Mouse (Mus musculus) spleen, adult 2 months (tissue): ENCODE data around the gene Iah1. TPM values are rescaled to one million over a fixed set of nuclear protein-coding genes. Genes with fewer than 3 reads are reported as not detected.

Experiments used
- DNase-seq, 2 experiments: peaks; one replicate each; pipeline versions ENCODE4 v3.0.0 to v3.0.0-alpha.2; 2012 to 2021; ENCODE audit warnings: low spot score in 2 of 2, low read depth in 1 of 2
- H3K27ac ChIP-seq: fragments of 200-500 bp; 2 replicates; pipeline ENCODE4 v1.5.1; 2012; ENCODE audit warnings: low read length, inconsistent platforms; ENCODE audit not compliant: insufficient read depth
- H3K27me3 ChIP-seq: fragments of 200-500 bp; 2 replicates; pipeline ENCODE4 v1.6.1; 2012; ENCODE audit warnings: mild to moderate bottlenecking, moderate library complexity, low read length, inconsistent platforms; ENCODE audit not compliant: control insufficient read depth, insufficient read depth
- H3K36me3 ChIP-seq: fragments of 200-500 bp; 2 replicates; pipeline ENCODE4 v1.6.1; 2012; ENCODE audit warnings: mild to moderate bottlenecking, low read length, inconsistent platforms; ENCODE audit not compliant: control insufficient read depth, insufficient read depth
- H3K4me1 ChIP-seq: fragments of 200-500 bp; 2 replicates; pipeline ENCODE4 v1.6.1; 2011; ENCODE audit warnings: inconsistent platforms; ENCODE audit not compliant: control insufficient read depth, insufficient read depth, insufficient read length
- H3K4me3 ChIP-seq: fragments of 200-500 bp; 2 replicates; pipeline ENCODE4 v1.5.1; 2011; ENCODE audit warnings: mild to moderate bottlenecking, inconsistent platforms; ENCODE audit not compliant: insufficient read depth, insufficient read length; ENCODE audit errors: extremely low read depth
- CTCF ChIP-seq: fragments of 200-500 bp; IDR thresholded peaks from 2 replicates; pipeline ENCODE4 v1.5.1; 2011; ENCODE audit warnings: mild to moderate bottlenecking, inconsistent platforms; ENCODE audit not compliant: insufficient read depth, insufficient read length, insufficient replicate concordance; ENCODE audit errors: extremely low read depth
- POLR2A ChIP-seq: fragments of 200-500 bp; IDR thresholded peaks from 2 replicates; pipeline ENCODE4 v1.6.1; 2011; ENCODE audit warnings: low read depth, low read length, inconsistent platforms
- WGBS: fragments of 180-500 bp; shearing (Covaris S2); methylation state at CpG from one replicate; pipeline ENCODE4 v1.1.7; 2018; 5-methylcytosine and 5-hydroxymethylcytosine counted together
- polyA plus RNA-seq: library from polyadenylated mRNA; depleted of rRNA; stranded (reverse); fragments of >200 nt; gene quantifications from 2 replicates; pipeline ENCODE4 v1.2.3, GENCODE M21; 2012

Gene Iah1
- polyA plus RNA-seq, 1 experiment: 39.3 TPM

DNA sequence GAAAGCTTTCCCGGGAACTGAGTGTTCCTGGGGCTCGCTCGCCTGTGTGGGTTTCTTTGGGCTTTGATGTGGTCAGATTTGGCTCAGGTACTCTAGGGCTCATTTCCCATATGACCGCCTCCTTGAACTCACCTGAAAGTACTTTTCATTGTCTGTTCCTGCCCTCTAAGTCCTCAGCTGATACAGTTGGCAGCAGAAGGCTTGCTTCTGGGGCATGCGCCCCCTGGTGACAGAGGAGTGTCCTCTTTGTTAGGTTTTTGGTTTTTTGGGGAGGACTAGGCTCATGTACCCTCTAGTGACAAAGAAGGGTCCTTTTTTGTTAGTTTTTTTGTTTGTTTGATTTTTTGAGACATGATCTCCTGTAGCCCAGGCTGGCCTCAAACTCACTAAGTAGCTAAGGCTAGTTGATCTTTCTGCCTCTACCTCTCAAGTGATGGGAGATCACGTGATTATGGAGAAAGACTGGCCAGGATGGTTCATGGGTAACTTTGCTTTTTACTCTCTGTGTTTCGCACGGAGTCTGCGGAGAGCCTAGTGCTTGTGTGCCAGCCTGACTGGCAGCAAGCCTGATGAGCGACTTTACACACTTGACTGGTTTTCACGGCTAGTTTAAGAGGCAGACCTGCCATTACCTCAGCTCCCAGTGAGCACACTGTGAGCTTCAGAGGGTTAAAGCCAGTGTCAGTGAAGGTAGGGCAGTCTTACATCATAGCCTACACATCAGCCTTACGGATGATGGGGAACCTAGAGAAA lies 2.1 kb downstream of the Iah1 start:
- DNase-seq: peak; percentile 63 to 81
- WGBS: 79% methylated on average over 12 of the region's 12 CpGs
- no peaks in the 10 kb centered on the region for H3K27me3 ChIP-seq
- H3K4me1 ChIP-seq: no peaks in the 10 kb centered on the region; the same call in 1 of the 2 replicates
- TF ChIP-seq CTCF: peak; percentile 82; the same call in 1 of the 2 replicates
- TF ChIP-seq POLR2A: no peak
- H3K4me3 ChIP-seq: no peak overlapping the region
- no peak overlapping the region for H3K27ac ChIP-seq
- H3K36me3 ChIP-seq: peaks cover 26% of the 10 kb centered on the region

DNA sequence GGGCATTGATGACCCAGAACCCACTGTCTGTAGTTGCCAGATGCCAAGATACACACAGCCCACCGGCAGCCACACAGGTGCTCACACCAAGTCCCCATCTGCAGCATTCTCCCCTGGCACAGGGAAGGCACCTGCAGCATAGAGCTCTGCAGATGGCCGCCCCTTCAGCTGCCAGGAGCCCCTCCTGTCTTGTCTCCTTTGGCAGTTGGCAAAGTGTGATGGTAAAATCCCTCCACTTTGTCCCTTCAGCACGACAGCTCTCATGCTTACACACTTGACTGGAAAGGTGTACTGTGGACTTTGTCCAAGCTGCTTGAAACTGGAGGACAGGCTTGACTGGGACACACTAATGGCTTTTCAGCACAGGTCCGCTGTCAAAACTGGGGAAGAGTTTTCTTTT lies 4.1 kb downstream of the Iah1 start:
- no peaks in the 10 kb centered on the region for H3K27me3 ChIP-seq
- WGBS: 88% methylated on average over 4 of the region's 4 CpGs
- no peak overlapping the region for H3K4me3 ChIP-seq
- no peaks in the 10 kb centered on the region; the same call in 1 of the 2 replicates for H3K4me1 ChIP-seq
- DNase-seq: no peak
- TF ChIP-seq CTCF (no peak), POLR2A (no peak)
- no peak overlapping the region for H3K27ac ChIP-seq
- peaks cover 27% of the 10 kb centered on the region for H3K36me3 ChIP-seq

DNA sequence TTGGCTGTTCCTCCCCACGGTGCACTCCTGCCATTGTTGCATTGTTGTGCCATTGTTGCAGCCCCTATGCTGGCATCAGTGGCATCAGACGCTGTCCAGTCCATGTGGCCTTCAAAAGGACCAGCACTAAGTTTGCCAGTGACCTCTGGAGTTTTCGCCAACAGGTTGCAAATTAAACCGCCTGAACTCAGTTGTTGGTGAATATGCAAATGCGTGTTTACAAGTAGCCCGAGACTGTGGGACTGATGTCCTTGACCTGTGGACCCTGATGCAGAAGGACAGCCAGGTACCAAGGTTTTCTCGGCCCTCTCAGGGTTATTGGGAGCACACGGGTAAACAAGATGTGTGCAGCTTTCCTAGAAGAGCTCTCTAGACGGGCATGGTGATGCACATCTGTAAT lies 5.0 kb downstream of the Iah1 start:
- Histone ChIP-seq H3K4me1 (no peaks in the 10 kb centered on the region; the same call in 1 of the 2 replicates), H3K36me3 (peaks cover 31% of the 10 kb centered on the region), H3K27ac (no peak overlapping the region), H3K4me3 (no peak overlapping the region), H3K27me3 (no peaks in the 10 kb centered on the region)
- TF ChIP-seq CTCF: no peak
- TF ChIP-seq POLR2A: no peak
- DNase-seq: no peak
- WGBS: 87% methylated on average over 9 of the region's 9 CpGs

DNA sequence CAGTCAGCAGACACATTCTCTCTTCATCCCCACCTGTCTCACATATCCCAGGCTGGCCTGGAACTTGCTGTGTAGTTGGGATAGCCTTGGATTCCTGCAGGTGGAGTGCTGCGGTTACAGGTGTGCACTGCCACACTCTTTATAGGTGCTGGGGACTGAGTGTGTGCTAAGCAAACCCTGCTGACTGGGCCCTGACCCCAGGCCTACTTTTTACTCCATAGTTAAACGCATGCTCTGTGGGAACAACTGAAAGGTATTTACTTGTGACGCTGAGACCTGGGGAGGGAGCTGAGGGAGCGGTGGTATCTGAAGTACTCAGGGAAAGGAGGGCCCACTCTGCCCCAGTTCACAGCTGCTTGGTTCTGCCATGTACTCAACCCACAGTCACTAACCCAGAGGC lies 6.1 kb downstream of the Iah1 start:
- no peak overlapping the region for H3K4me3 ChIP-seq
- H3K4me1 ChIP-seq: no peaks in the 10 kb centered on the region; the same call in 1 of the 2 replicates
- no peaks in the 10 kb centered on the region for H3K27me3 ChIP-seq
- H3K36me3 ChIP-seq: peaks cover 34% of the 10 kb centered on the region
- WGBS: 94% methylated on average over 4 of the region's 4 CpGs
- TF ChIP-seq POLR2A (no peak), CTCF (no peak)
- no peak for DNase-seq
- no peak overlapping the region for H3K27ac ChIP-seq

DNA sequence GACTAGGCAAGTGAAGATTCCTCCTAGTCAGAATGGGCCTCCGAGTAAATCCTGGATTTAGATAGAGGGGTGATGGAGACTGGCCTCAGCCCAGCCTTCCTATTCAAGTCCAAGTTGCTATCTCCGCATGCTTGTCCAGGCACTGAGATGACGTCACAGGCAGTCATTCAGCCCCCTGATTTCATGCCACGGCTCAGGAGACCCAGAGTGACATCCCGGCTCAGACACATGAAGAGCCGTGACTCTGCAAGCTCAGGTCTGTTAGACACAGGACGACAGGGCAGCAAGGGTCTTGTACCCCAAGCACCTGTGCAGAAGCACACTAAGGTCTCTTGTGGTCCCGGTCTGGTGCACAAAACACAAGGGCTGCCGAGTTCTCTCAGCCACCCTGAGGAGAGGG lies 6.7 kb downstream of the Iah1 start:
- WGBS: 92% methylated on average over 9 of the region's 9 CpGs
- TF ChIP-seq CTCF: no peak
- no peak for TF ChIP-seq POLR2A
- no peak for DNase-seq
- H3K4me3 ChIP-seq: no peak overlapping the region
- peaks cover 38% of the 10 kb centered on the region for H3K36me3 ChIP-seq
- no peak overlapping the region for H3K27ac ChIP-seq
- no peaks in the 10 kb centered on the region for H3K4me1 ChIP-seq
- no peaks in the 10 kb centered on the region for H3K27me3 ChIP-seq

DNA sequence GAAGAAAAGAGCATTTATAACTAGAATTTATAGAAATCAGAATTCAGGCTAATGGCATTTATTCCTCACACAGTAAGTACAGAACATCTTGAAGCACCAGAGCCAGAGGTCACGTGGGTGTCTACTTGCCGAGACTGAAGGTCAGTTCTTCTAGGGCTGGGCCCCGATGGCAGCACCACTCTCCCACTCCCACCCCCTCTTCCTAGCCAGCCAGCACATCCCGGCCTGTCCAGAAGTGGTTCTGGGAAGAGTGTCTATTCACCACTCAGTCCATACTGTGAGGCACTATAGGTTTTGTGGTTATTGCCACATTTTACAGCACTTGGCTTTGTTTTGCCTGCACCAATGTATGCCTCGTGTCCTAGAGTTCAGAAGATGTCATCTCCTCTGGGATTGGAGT lies 7.9 kb downstream of the Iah1 start:
- WGBS: 92% methylated on average over 5 of the region's 5 CpGs
- no peak for DNase-seq
- H3K36me3 ChIP-seq: peaks cover 42% of the 10 kb centered on the region
- no peaks in the 10 kb centered on the region for H3K4me1 ChIP-seq
- no peak overlapping the region for H3K4me3 ChIP-seq
- TF ChIP-seq CTCF (no peak), POLR2A (no peak)
- no peaks in the 10 kb centered on the region for H3K27me3 ChIP-seq
- H3K27ac ChIP-seq: no peak overlapping the region

DNA sequence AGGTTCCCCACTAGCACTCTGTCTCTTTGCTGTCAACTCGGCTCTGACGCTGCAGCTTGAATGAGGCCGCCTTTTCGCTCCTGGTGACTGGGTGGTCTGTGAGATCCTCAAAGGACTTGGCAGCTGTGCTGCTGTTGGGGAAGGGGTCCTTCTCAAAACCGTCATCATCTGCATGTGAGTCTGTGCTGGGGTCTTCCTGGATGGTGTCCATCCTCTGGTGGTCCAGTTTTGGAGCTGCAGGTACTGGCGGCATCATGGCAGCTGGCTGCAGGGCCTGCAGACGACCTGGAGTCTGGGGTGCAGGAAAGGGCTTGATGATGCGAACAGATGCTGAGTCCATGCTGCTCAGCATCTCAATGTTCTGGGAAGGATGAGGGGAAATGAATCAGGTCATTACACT lies 9.1 kb downstream of the Iah1 start:
- Histone ChIP-seq H3K27ac (no peak overlapping the region), H3K4me3 (no peak overlapping the region), H3K36me3 (peaks cover 49% of the 10 kb centered on the region), H3K27me3 (no peaks in the 10 kb centered on the region), H3K4me1 (no peaks in the 10 kb centered on the region)
- TF ChIP-seq CTCF: no peak
- DNase-seq: no peak
- WGBS: 96% methylated on average over 8 of the region's 8 CpGs
